Mouse (Mus musculus): ENCODE results near the gene Usp50. TPM values are rescaled to one million over a fixed set of nuclear protein-coding genes. Genes with fewer than 3 reads are reported as not detected.

The Usp50 gene
- polyA plus RNA-seq, 1 experiment from 2014 or later: 3.3 TPM

- Histone ChIP-seq H3K27me3 (no peaks in the 10 kb centered on the region), H3K4me2 (replicated peaks) (no peak overlapping the region), H3K4me1 (no peaks in the 10 kb centered on the region), H3K27ac (no peak overlapping the region), H3K9me3 (replicated peaks) (no peaks in the 10 kb centered on the region), H3K4me3 (no peak overlapping the region), H3K9ac (no peak overlapping the region), H3K36me3 (peaks cover 48% of the 10 kb centered on the region)
- ATAC-seq (ENCODE audit: low FRiP score): no peak
- 90% methylated on average over 2 of the region's 2 CpGs for WGBS
Observed at GRCm38 (mm10) chr2:126730502-126730901, 52.8 kb downstream of the Usp50 start.

GRCm38 (mm10) chr2:126729207-126729606 lies 54.1 kb downstream of the Usp50 start:
- peaks cover 38% of the 10 kb centered on the region for H3K36me3 ChIP-seq

GRCm38 (mm10) chr2:126712950-126713349 lies 70.3 kb downstream of the Usp50 start:
- Histone ChIP-seq H3K4me1 (peaks cover 8% of the 10 kb centered on the region), H3K4me2 (replicated peaks) (no peak overlapping the region), H3K9ac (no peak overlapping the region), H3K27ac (no peak overlapping the region), H3K27me3 (no peaks in the 10 kb centered on the region), H3K36me3 (no peaks in the 10 kb centered on the region), H3K9me3 (replicated peaks) (no peaks in the 10 kb centered on the region), H3K4me3 (no peak overlapping the region)
- ATAC-seq (ENCODE audit: low FRiP score): no peak

More at GRCm38 (mm10) chr2:126729207-126729606, 54.1 kb downstream of the Usp50 start:
- Histone ChIP-seq H3K4me3 (no peak overlapping the region), H3K27ac (no peak overlapping the region), H3K9me3 (replicated peaks) (no peaks in the 10 kb centered on the region), H3K9ac (no peak overlapping the region), H3K27me3 (no peaks in the 10 kb centered on the region), H3K4me1 (no peaks in the 10 kb centered on the region), H3K4me2 (replicated peaks) (no peak overlapping the region)
- ATAC-seq (ENCODE audit: low FRiP score): no peak
- WGBS: 99% methylated on average over 4 of the region's 4 CpGs

GRCm38 (mm10) chr2:126712526-126712925 lies 70.7 kb downstream of the Usp50 start:
- no peak for ATAC-seq (ENCODE audit: low FRiP score)
- Histone ChIP-seq H3K27ac (no peak overlapping the region), H3K4me3 (no peak overlapping the region), H3K4me1 (peaks cover 10% of the 10 kb centered on the region), H3K9ac (no peak overlapping the region), H3K4me2 (replicated peaks) (no peak overlapping the region), H3K36me3 (no peaks in the 10 kb centered on the region), H3K9me3 (replicated peaks) (no peaks in the 10 kb centered on the region), H3K27me3 (no peaks in the 10 kb centered on the region)
- 96% methylated on average over 5 of the region's 5 CpGs for WGBS

- H3K27me3 ChIP-seq: peaks cover 7% of the 10 kb centered on the region; the same call in 1 of the 2 replicates
- no peaks in the 10 kb centered on the region for H3K9me3 ChIP-seq (replicated peaks)
- H3K4me1 ChIP-seq: peaks cover 10% of the 10 kb centered on the region
- no peak overlapping the region for H3K4me3 ChIP-seq
- H3K27ac ChIP-seq: no peak overlapping the region
- ATAC-seq (ENCODE audit: low FRiP score): no peak
- no peaks in the 10 kb centered on the region for H3K36me3 ChIP-seq
- WGBS: 92% methylated on average over 4 of the region's 4 CpGs
- peak overlapping the region; percentile 67 for H3K4me2 ChIP-seq (replicated peaks)
- H3K9ac ChIP-seq: no peak overlapping the region; the same call in 1 of the 2 replicates
Observed at GRCm38 (mm10) chr2:126708361-126708760, 74.9 kb downstream of the Usp50 start.

GRCm38 (mm10) chr2:126707438-126707779 lies 75.9 kb downstream of the Usp50 start:
- ATAC-seq (ENCODE audit: low FRiP score): peak; percentile 86
- Histone ChIP-seq H3K9me3 (replicated peaks) (no peaks in the 10 kb centered on the region), H3K27me3 (peaks cover 9% of the 10 kb centered on the region; the same call in 1 of the 2 replicates), H3K36me3 (no peaks in the 10 kb centered on the region), H3K9ac (peak overlapping the region; percentile 82), H3K4me2 (replicated peaks) (peak overlapping the region; percentile 67), H3K4me1 (peaks cover 10% of the 10 kb centered on the region), H3K4me3 (peak overlapping the region; percentile 80), H3K27ac (peak overlapping the region; percentile 76)
- whole genome bisulfite sequencing: 0% methylated on average over 23 of the region's 23 CpGs

GRCm38 (mm10) chr2:126706759-126707437 lies 76.4 kb downstream of the Usp50 start, which contains the start of gene Usp8:
Usp8 (plus strand) TSS chr2:126707328.
- H3K4me1 ChIP-seq: peaks cover 10% of the 10 kb centered on the region
- peak; percentile 100 for ATAC-seq (ENCODE audit: low FRiP score)
- H3K36me3 ChIP-seq: no peaks in the 10 kb centered on the region
- peak within 1 kb of the TSS; percentile 80 for H3K4me3 ChIP-seq
- peak within 1 kb of the TSS; percentile 67 for H3K4me2 ChIP-seq (replicated peaks)
- peak within 1 kb of the TSS; percentile 82 for H3K9ac ChIP-seq
- H3K27ac ChIP-seq: peak within 1 kb of the TSS; percentile 76
- H3K27me3 ChIP-seq: peaks cover 10% of the 10 kb centered on the region
- H3K9me3 ChIP-seq (replicated peaks): no peaks in the 10 kb centered on the region
- WGBS: 3% methylated on average over 47 of the region's 47 CpGs

GRCm38 (mm10) chr2:126695285-126695684 lies 88.0 kb downstream of the Usp50 start:
- WGBS: 88% methylated on average over 6 of the region's 6 CpGs

GRCm38 (mm10) chr2:126691290-126691689 lies 92.0 kb downstream of the Usp50 start:
- Histone ChIP-seq H3K4me1 (no peaks in the 10 kb centered on the region), H3K9ac (no peak overlapping the region), H3K27me3 (peaks cover 3% of the 10 kb centered on the region; the same call in 1 of the 2 replicates), H3K4me3 (no peak overlapping the region), H3K4me2 (replicated peaks) (no peak overlapping the region), H3K27ac (no peak overlapping the region), H3K9me3 (replicated peaks) (no peaks in the 10 kb centered on the region), H3K36me3 (0 out of 2 replicates have a peak, but pooled peaks cover 4% of the 10 kb centered on the region)
- ATAC-seq (ENCODE audit: low FRiP score): no peak
- WGBS: 84% methylated on average over 3 of the region's 3 CpGs

More at GRCm38 (mm10) chr2:126695285-126695684, 88.0 kb downstream of the Usp50 start:
- no peaks in the 10 kb centered on the region for H3K9me3 ChIP-seq (replicated peaks)
- H3K27ac ChIP-seq: no peak overlapping the region
- no peak overlapping the region for H3K4me3 ChIP-seq
- no peak overlapping the region for H3K4me2 ChIP-seq (replicated peaks)
- H3K36me3 ChIP-seq: no peaks in the 10 kb centered on the region
- ATAC-seq (ENCODE audit: low FRiP score): no peak
- H3K4me1 ChIP-seq: no peaks in the 10 kb centered on the region
- H3K9ac ChIP-seq: no peak overlapping the region
- H3K27me3 ChIP-seq: peaks cover 3% of the 10 kb centered on the region; the same call in 1 of the 2 replicates

- no peak overlapping the region for H3K4me2 ChIP-seq (replicated peaks)
- peaks cover 5% of the 10 kb centered on the region; the same call in 1 of the 2 replicates for H3K9me3 ChIP-seq (replicated peaks)
- peaks cover 21% of the 10 kb centered on the region for H3K36me3 ChIP-seq
- no peak overlapping the region for H3K27ac ChIP-seq
- no peak overlapping the region for H3K4me3 ChIP-seq
- no peak for ATAC-seq (ENCODE audit: low FRiP score)
- H3K4me1 ChIP-seq: no peaks in the 10 kb centered on the region
- H3K9ac ChIP-seq: no peak overlapping the region
- 88% methylated on average over 1 of the region's 1 CpGs for WGBS
- H3K27me3 ChIP-seq: no peaks in the 10 kb centered on the region
Observed at GRCm38 (mm10) chr2:126682937-126683336, 100.3 kb downstream of the Usp50 start.

GRCm38 (mm10) chr2:126682333-126682732 lies 100.9 kb downstream of the Usp50 start:
- Histone ChIP-seq H3K27ac (no peak overlapping the region), H3K9me3 (replicated peaks) (peaks cover 5% of the 10 kb centered on the region; the same call in 1 of the 2 replicates), H3K4me3 (no peak overlapping the region), H3K36me3 (peaks cover 18% of the 10 kb centered on the region), H3K4me2 (replicated peaks) (no peak overlapping the region), H3K4me1 (no peaks in the 10 kb centered on the region), H3K9ac (no peak overlapping the region), H3K27me3 (no peaks in the 10 kb centered on the region)
- WGBS: 79% methylated on average over 2 of the region's 2 CpGs
- ATAC-seq (ENCODE audit: low FRiP score): no peak

- H3K4me1 ChIP-seq: peaks cover 23% of the 10 kb centered on the region
- no peak overlapping the region for H3K27ac ChIP-seq
- WGBS: 92% methylated on average over 1 of the region's 1 CpGs
- no peak for ATAC-seq (ENCODE audit: low FRiP score)
- H3K4me2 ChIP-seq (replicated peaks): no peak overlapping the region
- peaks cover 8% of the 10 kb centered on the region for H3K36me3 ChIP-seq
- H3K27me3 ChIP-seq: no peaks in the 10 kb centered on the region
- H3K9ac ChIP-seq: no peak overlapping the region
- peak overlapping the region; percentile 97; the same call in 1 of the 2 replicates for H3K4me3 ChIP-seq
- H3K9me3 ChIP-seq (replicated peaks): peaks cover 5% of the 10 kb centered on the region; the same call in 1 of the 2 replicates
Observed at GRCm38 (mm10) chr2:126677366-126677765, 105.9 kb downstream of the Usp50 start.

GRCm38 (mm10) chr2:126676122-126676515 lies 107.2 kb downstream of the Usp50 start, which contains the start of gene Gabpb1:
Gabpb1 (minus strand) TSS chr2:126676337.
- ATAC-seq (ENCODE audit: low FRiP score): no peak
- Histone ChIP-seq H3K27me3 (no peaks in the 10 kb centered on the region), H3K36me3 (peaks cover 6% of the 10 kb centered on the region; the same call in 1 of the 2 replicates), H3K9ac (peak within 1 kb of the TSS; percentile 98), H3K9me3 (replicated peaks) (peaks cover 5% of the 10 kb centered on the region; the same call in 1 of the 2 replicates), H3K27ac (peak within 1 kb of the TSS; percentile 100), H3K4me2 (replicated peaks) (peak within 1 kb of the TSS; percentile 61), H3K4me1 (peaks cover 27% of the 10 kb centered on the region), H3K4me3 (peak within 1 kb of the TSS; percentile 97)
- 24% methylated on average over 12 of the region's 12 CpGs for WGBS
